ENCODE assay signal across 12 mouse cellular contexts in genomic region chr2:70801543-70801942, GRCm38 (mm10).
"Had no signal": no experiment of that assay in that cellular context is flagged by ENCODE, and none has a peak within 500 bp of the region (broad histone marks: within the 10 kb centered on the region; RNA-seq: fewer than 3 reads in every experiment).

No protein-coding gene starts in this region.

- H3K27ac ChIP-seq: hindbrain, embryonic 12.5 days; left cerebral cortex, adult 2 months; limb, embryonic 10.5 days; liver, embryonic 15.5 days; midbrain, embryonic 15.5 days had no signal

- H3K27me3 ChIP-seq: hindbrain, embryonic 12.5 days; liver, embryonic 15.5 days; midbrain, embryonic 15.5 days had no signal

- H3K4me3 ChIP-seq: hindbrain, embryonic 12.5 days; left cerebral cortex, adult 2 months; limb, embryonic 10.5 days; liver, embryonic 15.5 days; midbrain, embryonic 15.5 days had no signal

- ATAC-seq: hindbrain, embryonic 16.5 days; inflammation-experienced regulatory T-cells, adult 6 months; lung, postnatal 0 days; midbrain, embryonic 15.5 days had no signal

- H3K4me2 ChIP-seq: hindbrain, embryonic 12.5 days; liver, embryonic 15.5 days; midbrain, embryonic 15.5 days had no signal

- H3K36me3 ChIP-seq: midbrain, embryonic 15.5 days had no signal

- H3K4me1 ChIP-seq: limb, embryonic 10.5 days; midbrain, embryonic 15.5 days had no signal

- H3K9me3 ChIP-seq: limb, embryonic 10.5 days; liver, embryonic 15.5 days; midbrain, embryonic 15.5 days had no signal

- H3K9ac ChIP-seq: hindbrain, embryonic 12.5 days; liver, embryonic 15.5 days; midbrain, embryonic 15.5 days had no signal

- DNase-seq: lung, adult 2 months; lung, postnatal 36 days; right cerebral cortex, postnatal 14 days; thymus, postnatal 36 days had no signal
